Mouse (Mus musculus) midbrain, embryonic 14.5 days (tissue): ENCODE measurements at regions not wholly inside any gene's neighbourhood (a gene's known extent, or its start where the extent isn't known, plus 50 kb on each side); places are given as distances from the start of the nearest gene placed in this dataset.
A peak's percentile ranks its signal among the peaks of the same experiment; 100 is the strongest.

Experiments
- ATAC-seq: fragments of 200-750 bp; cut with Nextera tagmentation; 2 replicates; pipeline ENCODE4 v1.8.0; 2017; ENCODE audit warnings: moderate number of reproducible peaks, moderate library complexity; ENCODE audit not compliant: low FRiP score, low TSS enrichment
- DNase-seq: peaks from one replicate; pipeline ENCODE4 v3.0.0-alpha.2; 2015
- H3K27ac ChIP-seq: fragments of 300-500 bp; sonication (generic); replicated peaks from 2 replicates; pipeline ENCODE4 v1.5.1; 2014; ENCODE audit warnings: mild to moderate bottlenecking, low read depth, low read length, moderate library complexity
- H3K27me3 ChIP-seq: fragments of 300-500 bp; sonication (generic); 2 replicates; pipeline ENCODE4 v1.6.1; 2014; ENCODE audit warnings: low read length, control low read depth, mixed read lengths; ENCODE audit not compliant: control insufficient read depth, insufficient read depth
- H3K36me3 ChIP-seq: fragments of 300-500 bp; sonication (generic); 2 replicates; pipeline ENCODE4 v1.6.1; 2014; ENCODE audit warnings: low read length, control low read depth; ENCODE audit not compliant: control insufficient read depth, insufficient read depth
- H3K4me1 ChIP-seq: fragments of 300-500 bp; sonication (generic); 2 replicates; pipeline ENCODE4 v1.6.1; 2014; ENCODE audit warnings: mild to moderate bottlenecking, antibody characterized with exemption, low read length, control low read depth; ENCODE audit not compliant: control insufficient read depth, insufficient read depth
- H3K4me2 ChIP-seq: fragments of 300-500 bp; sonication (generic); 2 replicates; pipeline ENCODE4 v1.6.1; 2014; ENCODE audit warnings: mild to moderate bottlenecking, low read length, moderate library complexity
- H3K4me3 ChIP-seq: fragments of 300-500 bp; sonication (generic); replicated peaks from 2 replicates; pipeline ENCODE4 v1.5.1; 2014; ENCODE audit warnings: low read depth, low read length
- H3K9ac ChIP-seq: fragments of 300-500 bp; sonication (generic); replicated peaks from 2 replicates; pipeline ENCODE4 v1.6.1; 2014; ENCODE audit warnings: mild to moderate bottlenecking, low read length, moderate library complexity
- H3K9me3 ChIP-seq: fragments of 300-500 bp; sonication (generic); 2 replicates; pipeline ENCODE4 v1.6.1; 2016; ENCODE audit warnings: low read length, control low read depth, mixed read lengths; ENCODE audit not compliant: control insufficient read depth
- WGBS: fragments of 180-500 bp; shearing (Covaris S2); extraction: QIAGEN DNeasy Blood & Tissue Kit; methylation state at CpG from one replicate; pipeline ENCODE4 v1.1.7; 2014; 5-methylcytosine and 5-hydroxymethylcytosine counted together

DNA sequence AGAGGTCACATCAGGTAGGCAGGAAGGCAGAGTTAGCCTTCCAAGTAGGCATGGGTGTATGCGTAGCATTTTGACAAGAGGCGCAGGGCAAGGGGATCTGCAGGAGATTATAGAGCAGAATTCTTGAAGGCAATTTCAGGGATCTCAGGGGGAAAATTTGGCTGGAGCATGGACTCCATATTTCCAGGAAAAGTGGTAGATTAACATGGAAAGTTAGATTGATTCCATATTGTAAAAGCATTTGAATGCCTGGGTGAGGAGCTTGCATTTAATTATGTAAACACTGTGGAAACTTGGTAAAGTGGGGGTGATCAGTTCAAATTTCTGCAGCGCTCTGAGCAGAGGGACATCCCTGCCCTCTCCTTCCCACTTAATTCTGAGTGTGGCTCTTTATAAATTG is 146.7 kb downstream of the Pax3 start:
- H3K36me3 ChIP-seq = no peaks in the 10 kb centered on the region
- DNase-seq = no peak
- no peak for ATAC-seq
- 95% methylated on average over 3 of the region's 3 CpGs for WGBS
- no peak overlapping the region for H3K27ac ChIP-seq
- H3K9me3 ChIP-seq = no peaks in the 10 kb centered on the region
- H3K27me3 ChIP-seq = no peaks in the 10 kb centered on the region
- H3K4me1 ChIP-seq = no peaks in the 10 kb centered on the region
- no peak overlapping the region for H3K4me3 ChIP-seq
- no peak overlapping the region for H3K4me2 ChIP-seq
- H3K9ac ChIP-seq = no peak overlapping the region

DNA sequence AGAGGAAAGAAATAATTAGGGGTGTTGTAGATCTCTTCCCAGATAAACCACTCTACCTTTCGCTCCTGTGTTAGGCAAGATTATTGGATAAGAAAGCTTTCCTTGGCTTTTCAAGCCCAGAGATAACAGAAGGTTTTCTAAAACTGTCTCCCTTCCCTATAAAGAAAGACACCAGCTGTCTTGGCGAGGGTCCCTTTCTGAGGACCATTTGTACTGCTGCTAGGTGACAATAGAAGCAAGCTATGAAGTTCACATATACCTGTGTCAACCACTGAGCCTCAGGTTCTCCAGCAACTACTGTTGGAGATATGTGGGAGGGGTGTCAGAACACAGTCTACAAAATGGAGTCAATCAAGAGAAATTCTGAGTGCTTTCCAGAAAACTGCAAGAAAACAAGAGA is 164.6 kb downstream of the Pax3 start:
- H3K27me3 ChIP-seq = no peaks in the 10 kb centered on the region
- WGBS = 93% methylated on average over 2 of the region's 2 CpGs
- no peaks in the 10 kb centered on the region for H3K4me1 ChIP-seq
- DNase-seq (no peak), ATAC-seq (no peak)
- no peak overlapping the region for H3K4me2 ChIP-seq
- H3K36me3 ChIP-seq = no peaks in the 10 kb centered on the region
- no peaks in the 10 kb centered on the region for H3K9me3 ChIP-seq
- no peak overlapping the region for H3K27ac ChIP-seq
- no peak overlapping the region for H3K4me3 ChIP-seq
- no peak overlapping the region for H3K9ac ChIP-seq

GRCm38 (mm10) chr1:78021766-78022165 is 175.2 kb downstream of the Pax3 start:
- H3K4me2 ChIP-seq = no peak overlapping the region
- no peaks in the 10 kb centered on the region for H3K36me3 ChIP-seq
- no peak overlapping the region for H3K9ac ChIP-seq
- no peak overlapping the region for H3K27ac ChIP-seq
- 0 out of 2 replicates have a peak, but pooled peaks cover 3% of the 10 kb centered on the region for H3K4me1 ChIP-seq
- 81% methylated on average over 6 of the region's 6 CpGs for WGBS
- no peak overlapping the region for H3K4me3 ChIP-seq
- H3K9me3 ChIP-seq = no peaks in the 10 kb centered on the region
- DNase-seq (no peak), ATAC-seq (no peak)
- no peaks in the 10 kb centered on the region for H3K27me3 ChIP-seq

DNA sequence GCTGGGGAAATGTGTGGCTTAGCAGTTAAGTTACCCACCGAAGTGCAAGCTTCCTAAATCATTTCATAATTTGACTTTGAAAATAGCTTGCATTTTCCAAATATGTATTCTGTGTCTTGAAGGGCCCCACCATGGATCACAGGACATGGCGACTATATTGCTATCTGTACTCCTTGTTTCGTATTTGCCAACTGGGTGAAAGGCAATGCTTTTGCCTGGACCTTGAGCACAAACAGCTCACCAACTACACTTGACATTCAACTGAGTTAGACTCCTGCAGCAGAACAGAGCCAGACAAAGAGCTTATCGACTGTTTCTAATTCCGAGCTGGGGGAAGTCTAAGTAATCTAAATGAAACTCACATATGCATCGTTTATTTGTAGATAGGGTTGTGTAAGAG is 175.9 kb downstream of the Pax3 start:
- ATAC-seq = no peak

GRCm38 (mm10) chr1:78017949-78018617 is 178.9 kb downstream of the Pax3 start:
- ATAC-seq = no peak
- DNase-seq = no peak
- Histone ChIP-seq H3K9me3 (no peaks in the 10 kb centered on the region), H3K27ac (no peak overlapping the region), H3K27me3 (no peaks in the 10 kb centered on the region), H3K9ac (no peak overlapping the region), H3K4me3 (no peak overlapping the region), H3K36me3 (no peaks in the 10 kb centered on the region), H3K4me2 (no peak overlapping the region), H3K4me1 (peaks cover 8% of the 10 kb centered on the region; the same call in 1 of the 2 replicates)
- WGBS = 81% methylated on average over 6 of the region's 6 CpGs

More for the DNA sequence above, 175.9 kb downstream of the Pax3 start:
- H3K9ac ChIP-seq = no peak overlapping the region
- H3K9me3 ChIP-seq = no peaks in the 10 kb centered on the region
- no peak overlapping the region for H3K4me2 ChIP-seq
- no peak overlapping the region for H3K27ac ChIP-seq
- DNase-seq = no peak
- no peaks in the 10 kb centered on the region for H3K36me3 ChIP-seq
- H3K27me3 ChIP-seq = no peaks in the 10 kb centered on the region
- H3K4me1 ChIP-seq = peaks cover 8% of the 10 kb centered on the region; the same call in 1 of the 2 replicates
- 68% methylated on average over 6 of the region's 6 CpGs for WGBS
- H3K4me3 ChIP-seq = no peak overlapping the region

DNA sequence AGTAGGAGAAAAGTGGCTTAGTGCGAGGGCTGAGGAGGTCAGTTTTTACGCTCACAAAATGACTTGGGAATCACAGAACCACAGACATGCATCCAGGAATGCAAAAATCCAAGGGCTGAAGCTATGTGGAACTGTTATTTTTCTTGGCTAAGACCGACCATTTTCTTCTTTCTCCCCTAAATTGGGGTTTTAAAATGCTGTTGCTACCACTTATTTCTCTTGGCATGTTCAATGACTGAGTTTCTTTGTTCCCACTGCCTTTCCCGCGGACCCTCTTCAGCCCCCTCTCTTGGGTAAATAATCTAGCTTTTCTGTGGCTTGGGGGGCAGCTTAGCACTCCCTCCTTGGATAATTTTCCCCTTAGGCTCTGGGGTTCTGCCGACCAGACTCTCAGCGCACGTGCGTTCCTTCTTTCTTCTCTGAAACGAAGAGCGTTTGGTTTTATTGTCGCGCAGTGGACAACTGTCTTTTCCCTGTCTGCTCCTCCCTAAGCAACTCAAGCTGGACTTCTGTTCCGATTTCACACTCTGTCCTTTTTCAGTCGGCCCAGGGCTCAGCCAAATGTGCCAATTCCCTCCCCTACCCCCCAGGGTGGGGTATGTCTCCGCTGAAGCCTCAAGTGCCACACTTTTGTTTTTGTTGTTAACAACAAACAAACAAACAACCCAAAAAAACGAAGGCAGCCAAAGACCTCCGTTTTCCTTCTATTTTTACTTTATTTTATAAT is 180.2 kb downstream of the Pax3 start:
- WGBS = 21% methylated on average over 18 of the region's 18 CpGs
- peaks cover 5% of the 10 kb centered on the region; the same call in 1 of the 2 replicates for H3K4me1 ChIP-seq
- no peak overlapping the region for H3K4me3 ChIP-seq
- H3K27ac ChIP-seq = no peak overlapping the region
- no peaks in the 10 kb centered on the region for H3K36me3 ChIP-seq
- H3K4me2 ChIP-seq = peak overlapping the region; percentile 47
- no peaks in the 10 kb centered on the region for H3K9me3 ChIP-seq
- DNase-seq = peak; percentile 50
- H3K9ac ChIP-seq = peak overlapping the region; percentile 34
- no peaks in the 10 kb centered on the region for H3K27me3 ChIP-seq
- peak; percentile 40; the same call in 1 of the 2 replicates for ATAC-seq

- H3K4me3 ChIP-seq = no peak overlapping the region
- H3K27me3 ChIP-seq = no peaks in the 10 kb centered on the region
- ATAC-seq (no peak), DNase-seq (no peak)
- WGBS = 35% methylated on average over 3 of the region's 3 CpGs
- no peak overlapping the region for H3K27ac ChIP-seq
- H3K9ac ChIP-seq = no peak overlapping the region
- peaks cover 5% of the 10 kb centered on the region; the same call in 1 of the 2 replicates for H3K4me1 ChIP-seq
- no peak overlapping the region for H3K4me2 ChIP-seq
- no peaks in the 10 kb centered on the region for H3K9me3 ChIP-seq
- no peaks in the 10 kb centered on the region for H3K36me3 ChIP-seq
Measured at GRCm38 (mm10) chr1:78015999-78016398, 180.9 kb downstream of the Pax3 start.

DNA sequence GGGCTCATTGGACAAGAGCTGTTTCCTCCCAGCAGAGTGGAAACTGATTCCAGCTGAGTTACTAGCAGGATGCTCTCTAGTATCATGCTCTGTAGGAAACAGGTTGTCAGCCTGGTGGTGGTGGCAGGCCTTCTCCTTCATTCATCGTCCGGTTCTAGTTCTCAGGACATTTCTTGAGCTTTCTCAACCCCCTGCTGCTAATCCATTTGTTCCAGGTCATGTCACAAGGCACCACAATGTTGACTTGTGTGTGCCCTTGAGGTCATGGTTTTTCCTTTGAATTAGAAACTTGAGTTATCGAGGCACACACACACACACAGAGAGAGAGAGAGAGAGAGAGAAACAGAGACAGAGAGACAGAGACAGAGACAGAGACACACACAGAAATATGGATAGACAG is 183.5 kb downstream of the Pax3 start:
- peaks cover 5% of the 10 kb centered on the region; the same call in 1 of the 2 replicates for H3K4me1 ChIP-seq
- 12% methylated on average over 3 of the region's 3 CpGs for WGBS
- H3K27me3 ChIP-seq = no peaks in the 10 kb centered on the region
- H3K4me3 ChIP-seq = no peak overlapping the region
- ATAC-seq = no peak
- no peak overlapping the region for H3K4me2 ChIP-seq
- no peak for DNase-seq
- H3K9ac ChIP-seq = no peak overlapping the region
- H3K9me3 ChIP-seq = no peaks in the 10 kb centered on the region
- no peak overlapping the region for H3K27ac ChIP-seq
- H3K36me3 ChIP-seq = no peaks in the 10 kb centered on the region
